Mouse (Mus musculus) megakaryocyte progenitor cell, adult 5-6 weeks (primary cell): ENCODE data around the gene Robo4. TPM values are rescaled to one million over a fixed set of nuclear protein-coding genes. Genes with fewer than 3 reads are reported as not detected.

Source experiments
- ATAC-seq: replicated peaks from 2 replicates; pipeline ENCODE4 v1.8.0; 2016; ENCODE audit warnings: mild to moderate bottlenecking, moderate TSS enrichment, inconsistent platforms; ENCODE audit not compliant: poor library complexity
- total RNA-seq, 2 experiments: library from RNA; stranded (forward) in 1 of 2; stranded (reverse) in 1 of 2; fragments of 157-497, 149-512 nt in 1 of 2; fragments of 200-1000 nt in 1 of 2; gene quantifications; 2 replicates each; pipeline versions ENCODE4 v1.2.3 to v1.2.4; 2015 to 2017

Robo4 gene
- total RNA-seq, 2 experiments from 2014 or later: 0.86 TPM; not detected in 1

- no peak for ATAC-seq
These were observed 1.1 kb upstream of the Robo4 start for GRCm38 (mm10) chr9:37400585-37400984.

GRCm38 (mm10) chr9:37402501-37402900 is 804 bp downstream of the Robo4 start:
- no peak for ATAC-seq

DNA sequence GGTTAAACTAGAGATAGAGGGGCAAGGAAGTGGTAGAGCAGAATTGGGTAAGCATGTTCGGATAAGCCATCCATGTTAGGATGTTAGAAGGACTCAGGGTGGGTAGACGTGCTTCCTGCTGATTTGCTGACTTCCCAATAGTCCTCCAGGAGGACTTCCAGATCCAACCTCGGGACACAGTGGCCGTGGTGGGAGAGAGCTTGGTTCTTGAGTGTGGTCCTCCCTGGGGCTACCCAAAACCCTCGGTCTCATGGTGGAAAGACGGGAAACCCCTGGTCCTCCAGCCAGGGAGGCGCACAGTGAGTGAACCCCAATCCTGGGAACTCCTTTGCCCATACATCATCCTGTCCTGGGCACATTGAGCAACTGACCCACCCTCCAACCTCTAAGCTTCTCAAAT is 1.3 kb downstream of the Robo4 start:
- ATAC-seq: no peak

- ATAC-seq: peak; percentile 81
These were observed 4.7 kb downstream of the Robo4 start for GRCm38 (mm10) chr9:37406372-37406771.

- no peak for ATAC-seq
These were observed 6.3 kb downstream of the Robo4 start for GRCm38 (mm10) chr9:37407850-37408502.

DNA sequence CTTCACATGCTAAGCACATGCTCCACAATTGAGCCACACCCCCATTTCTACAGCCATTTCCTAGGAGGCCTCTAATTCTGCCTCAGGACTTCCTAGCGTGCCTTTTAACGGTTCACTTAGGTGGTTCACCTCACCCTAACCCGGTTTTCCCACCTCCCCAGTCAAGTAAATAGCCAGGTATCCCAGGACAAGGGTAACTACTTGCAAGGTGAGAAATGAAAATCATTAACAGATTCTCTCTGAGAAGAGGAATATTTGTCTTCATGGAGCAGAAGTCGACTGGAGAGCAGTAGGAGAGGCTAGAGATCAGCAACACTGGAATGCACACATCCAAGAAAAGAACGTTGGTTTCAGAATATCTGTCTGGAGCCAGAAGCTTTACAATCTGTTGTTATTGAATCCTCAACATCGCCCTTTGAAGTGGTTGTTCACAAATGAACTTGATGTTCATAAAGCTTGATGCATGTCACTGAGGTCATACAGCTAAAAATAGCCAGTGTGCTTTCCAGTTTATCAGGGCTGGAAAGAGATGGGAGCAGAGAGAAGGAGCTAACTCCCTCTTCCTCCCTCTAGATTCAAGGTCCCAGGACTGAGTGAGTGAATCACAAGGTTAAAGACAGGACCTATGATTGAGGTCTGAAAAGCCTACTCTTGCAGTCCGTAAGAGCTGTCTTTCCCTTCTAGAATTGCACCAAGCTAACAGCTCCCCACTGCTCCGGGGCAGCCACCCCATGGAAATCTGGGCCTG is 8.2 kb downstream of the Robo4 start:
- no peak for ATAC-seq

GRCm38 (mm10) chr9:37412989-37413388 is 11.3 kb downstream of the Robo4 start:
- ATAC-seq: no peak

DNA sequence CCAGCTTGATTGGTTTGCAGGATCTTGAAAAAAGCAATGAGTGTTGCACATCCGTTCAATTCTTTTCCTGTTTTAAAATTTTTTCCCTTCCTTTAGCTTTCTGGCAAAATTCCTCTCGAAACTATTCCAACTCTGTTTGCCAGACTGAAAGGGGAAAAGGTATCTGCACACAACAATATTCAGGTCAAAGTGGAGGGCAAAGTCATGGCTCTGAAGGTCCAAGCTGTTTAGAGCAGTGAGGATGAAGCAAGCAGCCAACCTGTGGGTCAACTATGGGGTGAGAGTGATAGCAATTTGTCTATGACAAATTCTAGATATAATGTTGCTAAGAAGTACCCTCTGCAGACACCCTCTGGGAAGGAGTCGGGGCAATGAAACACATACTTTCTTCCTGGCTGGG is 13.0 kb downstream of the Robo4 start:
- ATAC-seq: no peak

DNA sequence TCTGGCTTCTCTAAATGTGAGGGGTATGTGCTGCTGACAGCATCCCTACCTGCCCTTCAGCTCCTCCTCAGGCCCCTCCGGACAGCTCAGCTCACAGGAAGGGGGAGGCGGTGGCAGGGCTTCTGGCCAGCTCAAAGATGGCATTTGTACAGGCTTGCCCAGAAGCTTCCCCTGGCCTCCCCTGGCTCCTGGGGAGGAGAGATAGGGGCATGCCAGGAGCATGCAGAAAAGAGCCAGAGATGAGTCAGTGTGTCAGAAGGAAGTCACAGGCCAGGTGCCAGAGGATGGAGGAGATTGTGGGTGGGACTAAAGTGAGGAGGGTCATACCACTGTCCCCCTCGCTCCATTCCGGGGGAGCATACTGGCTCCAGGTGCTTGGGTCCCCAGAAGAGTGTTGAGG is 17.1 kb downstream of the Robo4 start:
- no peak for ATAC-seq

DNA sequence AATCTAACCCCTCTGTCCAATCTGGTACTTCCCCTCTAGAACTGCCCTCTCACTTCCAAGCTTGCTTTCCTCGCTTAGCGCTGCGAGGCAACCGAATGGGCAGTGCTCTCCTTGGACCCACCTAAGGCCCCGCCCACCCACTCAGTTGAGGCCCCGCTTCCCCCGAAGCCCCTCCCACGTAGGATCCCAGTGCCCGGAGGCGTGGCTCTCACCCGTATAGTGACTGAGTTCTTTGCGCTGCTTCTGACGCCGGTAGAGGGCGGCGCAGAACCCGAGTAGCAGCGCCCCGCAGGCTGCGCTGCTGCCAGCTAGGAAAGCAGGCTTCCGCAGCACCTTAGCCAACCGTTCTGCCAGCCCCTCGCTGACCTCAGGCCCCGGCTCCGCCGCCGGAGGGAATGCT is 19.0 kb downstream of the Robo4 start:
- peak; percentile 88 for ATAC-seq

GRCm38 (mm10) chr9:37421239-37421638 is 19.5 kb downstream of the Robo4 start:
- peak; percentile 71 for ATAC-seq

GRCm38 (mm10) chr9:37429326-37429725 is 27.6 kb downstream of the Robo4 start:
- no peak for ATAC-seq

DNA sequence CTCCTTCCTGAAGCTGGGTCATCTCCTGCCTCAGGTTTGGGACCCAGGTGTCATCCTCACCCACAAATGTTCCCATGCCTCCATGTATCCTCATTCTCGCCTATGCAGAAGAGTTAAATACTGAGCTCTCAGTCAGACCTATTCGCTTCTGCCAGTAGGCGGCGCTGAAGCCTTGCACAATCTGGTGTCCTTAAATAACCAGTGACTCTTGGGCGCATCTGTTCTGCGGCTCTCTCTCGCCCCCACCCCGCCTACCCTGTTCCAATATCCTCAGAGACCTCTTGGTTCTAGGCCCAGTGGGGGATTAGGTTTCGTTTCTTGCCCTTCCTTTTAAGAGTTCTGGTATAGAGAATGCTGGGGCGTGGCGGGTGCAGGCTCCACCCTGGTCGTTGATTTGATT is 28.9 kb downstream of the Robo4 start:
- peak; percentile 81 for ATAC-seq

DNA sequence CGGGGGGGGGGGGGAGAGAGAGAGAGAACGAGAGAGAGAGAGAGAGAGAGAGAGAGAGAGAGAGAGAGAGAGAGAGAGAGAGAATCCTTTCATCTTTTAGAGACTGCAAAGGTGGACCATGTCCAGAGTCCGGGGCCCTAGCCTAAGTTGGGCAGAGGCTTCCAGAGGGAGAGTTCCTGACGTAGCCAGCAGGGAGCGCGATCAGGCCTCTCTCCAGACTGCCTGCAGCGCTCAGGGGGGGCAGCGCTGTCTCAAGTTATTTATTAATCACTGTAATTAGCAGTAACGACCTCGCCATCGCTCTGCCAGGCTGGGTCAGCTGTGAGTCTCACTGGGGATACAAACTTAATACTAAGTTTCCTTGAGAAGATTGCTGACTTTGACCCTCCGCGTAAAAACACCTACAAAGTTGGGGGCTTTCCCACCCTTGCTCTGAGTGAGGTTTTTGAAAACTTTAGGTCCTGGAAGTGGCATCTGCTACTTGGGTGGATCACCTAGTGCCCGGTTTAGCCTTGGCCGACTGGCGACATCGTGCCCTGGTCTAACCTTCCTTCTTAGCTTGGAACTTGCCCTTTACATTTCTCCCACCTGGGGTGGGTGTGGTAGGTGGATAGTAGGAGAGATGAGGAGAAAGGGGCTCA is 30.4 kb downstream of the Robo4 start:
- ATAC-seq: peak; percentile 63

DNA sequence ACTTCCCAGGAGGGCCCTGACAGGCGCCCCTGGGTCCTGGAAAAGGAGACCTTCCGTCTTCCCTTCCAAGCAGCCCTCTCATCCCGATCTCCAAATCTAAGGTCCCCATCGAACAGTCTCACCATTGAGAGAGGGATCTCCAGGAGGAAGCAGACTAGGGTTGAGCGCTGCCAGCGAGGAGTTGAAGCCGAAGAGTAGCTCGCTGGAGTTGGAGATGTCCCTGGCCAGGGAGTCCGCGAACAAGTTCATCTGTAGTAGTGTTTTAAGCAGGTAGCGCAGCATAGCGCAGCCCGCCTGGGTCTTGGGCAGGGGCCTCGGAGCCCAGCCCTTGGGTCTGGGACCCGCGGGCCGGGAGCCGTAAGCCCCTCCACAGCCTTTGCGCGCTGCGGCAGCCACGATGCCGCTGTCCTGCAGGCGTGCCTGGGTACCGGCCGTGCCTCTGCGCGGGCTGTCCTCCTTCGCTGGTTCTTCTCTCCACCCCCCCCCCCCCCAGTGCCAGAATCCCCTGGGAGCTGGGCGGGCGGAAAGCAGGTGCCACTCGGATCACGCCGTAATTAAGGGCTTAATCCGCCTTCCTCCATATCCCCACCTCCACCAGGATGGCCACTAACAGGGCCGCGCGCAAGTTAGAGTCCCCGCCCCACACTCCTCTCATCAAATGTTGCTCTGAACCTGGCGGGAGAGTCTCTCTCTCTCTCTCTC is 31.2 kb downstream of the Robo4 start, which contains the start of gene Robo3:
TSS of gene Robo3 (minus strand) at position 527 of the 702 bp plus-strand sequence.
- no peak for ATAC-seq

GRCm38 (mm10) chr9:37433823-37434560 is 32.3 kb downstream of the Robo4 start:
- peak; percentile 42 for ATAC-seq

DNA sequence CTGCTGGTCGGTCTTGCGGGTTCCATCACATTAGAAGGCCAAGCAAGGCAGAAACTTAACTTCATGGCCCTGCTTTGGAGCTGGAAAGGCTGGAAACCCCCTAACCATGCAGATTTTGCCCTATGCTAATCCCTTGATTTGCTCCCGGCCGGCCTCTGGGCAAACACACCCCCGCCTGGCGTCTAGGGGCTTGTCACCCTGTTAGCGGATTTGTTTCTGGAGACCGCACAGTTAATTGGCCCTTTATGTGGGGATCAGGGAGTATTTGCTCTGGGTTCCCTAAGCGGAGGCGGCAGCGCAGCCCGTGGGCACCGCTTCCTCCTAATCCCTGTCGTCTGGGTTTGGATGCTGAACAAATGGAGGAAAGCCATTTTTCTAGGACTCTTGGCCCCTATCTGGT is 33.2 kb downstream of the Robo4 start:
- no peak for ATAC-seq

GRCm38 (mm10) chr9:37435616-37436015 is 33.9 kb downstream of the Robo4 start:
- ATAC-seq: no peak

DNA sequence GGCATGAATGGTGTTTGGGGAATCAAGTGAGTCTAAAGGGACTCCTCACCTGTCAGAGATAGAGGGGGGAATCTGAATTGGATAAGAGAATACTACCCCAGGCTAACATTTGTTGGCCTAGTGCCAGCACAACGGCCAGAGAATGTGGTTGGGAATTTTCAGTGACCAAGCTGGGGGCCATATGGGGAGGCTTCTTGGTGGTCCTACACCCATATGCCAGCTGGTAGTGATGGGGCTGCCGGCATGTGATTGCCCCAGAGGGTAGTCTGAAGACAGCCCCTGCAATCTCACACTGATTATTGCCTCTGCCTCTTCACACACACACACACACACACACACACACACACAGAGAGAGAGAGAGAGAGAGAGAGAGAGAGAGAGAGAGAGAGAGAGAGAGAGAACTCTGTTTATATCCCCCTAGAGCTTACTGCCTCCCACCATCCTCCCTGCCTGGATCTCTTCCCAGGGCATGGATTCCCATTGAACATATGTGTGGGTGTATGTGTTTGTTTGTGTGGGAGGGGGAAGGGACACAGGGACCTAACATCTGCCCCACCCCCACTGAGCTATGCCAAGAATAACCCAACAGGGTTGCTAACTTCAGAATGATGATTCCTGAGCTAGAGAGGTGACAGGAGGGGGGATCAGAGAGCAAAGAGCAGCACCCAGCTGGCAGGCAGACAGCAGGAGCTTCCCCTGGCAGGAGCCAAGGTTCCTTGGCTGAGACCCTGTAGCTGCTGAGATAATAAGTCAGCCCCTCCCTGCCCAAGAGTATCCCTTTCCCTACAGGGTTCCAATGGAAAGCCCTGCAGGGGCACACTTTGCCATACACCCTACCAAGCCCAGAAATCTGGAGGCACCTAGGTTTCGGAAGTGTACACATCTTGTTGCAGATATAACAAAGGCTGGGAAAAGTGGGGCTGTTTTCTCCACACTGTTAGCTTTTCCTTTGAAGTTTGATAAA is 36.4 kb downstream of the Robo4 start:
- no peak for ATAC-seq

DNA sequence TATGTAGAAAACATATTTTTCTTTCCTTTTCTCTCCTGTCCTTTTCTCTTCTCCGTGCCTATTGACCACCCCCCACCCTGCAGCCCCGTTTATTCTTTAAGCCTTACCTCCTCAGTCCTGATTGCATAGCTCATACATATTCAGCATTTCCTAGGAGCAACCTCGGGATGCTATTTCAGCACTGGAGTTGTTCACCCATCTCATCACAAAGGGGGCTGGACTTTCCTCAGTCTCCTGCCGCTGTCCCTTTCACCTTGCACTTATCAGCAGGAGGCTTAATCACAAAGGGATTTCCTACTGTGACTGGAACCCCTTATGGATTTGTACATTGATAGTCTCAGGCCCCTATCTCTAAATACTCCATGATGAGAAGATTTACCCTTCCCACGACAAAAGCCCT is 50.7 kb downstream of the Robo4 start:
- ATAC-seq: no peak
